Mouse (Mus musculus) bone marrow macrophage, adult 2 months (primary cell): ENCODE results near the gene AC124108.1.

Experiments
- CTCF ChIP-seq: IDR thresholded peaks from 2 replicates; pipeline ENCODE4 v1.5.1; 2012; ENCODE audit warnings: low read depth, mild to moderate bottlenecking, low read length, moderate library complexity
- POLR2A ChIP-seq: IDR thresholded peaks from 2 replicates; pipeline ENCODE4 v1.6.1; 2012; ENCODE audit warnings: mild to moderate bottlenecking, low read depth, low read length, borderline replicate concordance

DNA sequence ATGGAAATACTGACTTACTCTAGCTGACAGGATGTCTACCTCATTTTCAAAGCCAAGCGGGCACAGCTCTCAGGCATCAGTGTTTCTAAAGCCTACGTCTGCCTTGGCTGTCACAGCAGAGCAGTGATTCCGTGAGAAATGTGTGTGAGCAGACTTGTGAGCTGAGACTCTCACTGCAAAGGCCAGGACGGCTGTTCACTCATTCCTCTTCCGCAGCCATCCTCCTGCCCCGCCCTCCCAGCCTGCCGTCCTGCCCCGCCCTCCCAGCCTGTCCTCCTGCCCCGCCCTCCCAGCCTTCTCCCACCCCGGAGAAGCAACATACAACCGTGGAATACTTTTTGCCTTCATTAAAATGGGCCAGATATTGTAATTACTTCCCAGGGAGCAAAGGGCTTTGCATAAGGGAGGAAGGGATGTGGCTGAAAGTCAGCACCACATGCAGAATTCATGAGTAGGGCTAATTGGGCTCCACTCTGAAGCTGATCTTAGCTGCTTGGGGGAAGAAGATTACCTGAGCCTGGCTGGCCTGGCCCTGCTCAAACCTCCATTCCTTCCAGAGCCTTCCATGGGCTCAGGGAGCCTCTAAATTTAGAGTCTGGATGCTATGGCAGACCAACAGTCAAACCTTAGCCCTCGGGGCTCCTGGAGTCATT, 23.0 kb upstream of the AC124108.1 start:
- no peak for TF ChIP-seq CTCF
- no peak for TF ChIP-seq POLR2A
